Mouse (Mus musculus): Measurements from ENCODE around the gene Rpl3l. TPM values are rescaled to one million over a fixed set of nuclear protein-coding genes. Genes with fewer than 3 reads are reported as not detected.

The Rpl3l gene
- polyA plus RNA-seq, 1 experiment from 2014 or later = not detected

DNA sequence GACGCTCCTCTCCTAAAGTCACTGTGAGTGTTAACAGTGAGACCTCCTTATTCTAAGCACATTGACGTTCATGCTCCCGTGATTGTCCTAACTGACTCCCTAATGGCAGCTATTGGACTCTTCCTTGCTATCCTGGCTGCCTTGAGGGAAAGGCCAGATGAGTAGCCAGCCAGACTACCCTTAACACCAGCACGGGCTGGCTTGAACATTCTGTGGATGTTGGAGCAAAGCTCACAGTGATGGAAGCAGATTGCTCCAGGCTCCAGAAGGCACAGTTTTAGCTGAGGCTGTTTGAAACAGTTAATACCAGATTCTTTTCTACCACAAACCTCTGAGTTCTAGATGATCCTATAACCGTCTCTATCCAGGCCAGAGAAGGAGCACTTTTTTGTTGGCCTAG, 16.3 kb downstream of the Rpl3l start:
- no peak for ATAC-seq (ENCODE audit: insufficient number of reproducible peaks, insufficient read depth, low FRiP score, low TSS enrichment, low read depth)
- H3K36me3 ChIP-seq = peaks cover 29% of the 10 kb centered on the region; the same call in 1 of the 2 replicates
- 0 out of 2 replicates have a peak, but pooled peaks cover 4% of the 10 kb centered on the region for H3K27me3 ChIP-seq
- no peak overlapping the region for H3K4me2 ChIP-seq
- peaks cover 11% of the 10 kb centered on the region; the same call in 1 of the 2 replicates for H3K4me1 ChIP-seq (replicated peaks)
- 75% methylated on average over 5 of the region's 5 CpGs for WGBS
- no peak overlapping the region for H3K4me3 ChIP-seq (replicated peaks)
- H3K27ac ChIP-seq = no peak overlapping the region
- no peak overlapping the region for H3K9ac ChIP-seq (replicated peaks)
- no peaks in the 10 kb centered on the region for H3K9me3 ChIP-seq

GRCm38 (mm10) chr17:24744381-24744780, 16.8 kb downstream of the Rpl3l start:
- ATAC-seq (ENCODE audit: insufficient number of reproducible peaks, insufficient read depth, low FRiP score, low TSS enrichment, low read depth) = no peak
- peaks cover 11% of the 10 kb centered on the region; the same call in 1 of the 2 replicates for H3K4me1 ChIP-seq (replicated peaks)
- no peak overlapping the region for H3K4me3 ChIP-seq (replicated peaks)
- peaks cover 29% of the 10 kb centered on the region; the same call in 1 of the 2 replicates for H3K36me3 ChIP-seq
- H3K9ac ChIP-seq (replicated peaks) = no peak overlapping the region
- H3K27me3 ChIP-seq = 0 out of 2 replicates have a peak, but pooled peaks cover 4% of the 10 kb centered on the region
- H3K4me2 ChIP-seq = no peak overlapping the region
- H3K27ac ChIP-seq = no peak overlapping the region
- no peaks in the 10 kb centered on the region for H3K9me3 ChIP-seq
- 72% methylated on average over 3 of the region's 3 CpGs for WGBS

- no peak overlapping the region for H3K9ac ChIP-seq (replicated peaks)
- H3K36me3 ChIP-seq = peaks cover 18% of the 10 kb centered on the region; the same call in 1 of the 2 replicates
- peaks cover 16% of the 10 kb centered on the region for H3K27me3 ChIP-seq
- H3K4me1 ChIP-seq (replicated peaks) = peaks cover 11% of the 10 kb centered on the region; the same call in 1 of the 2 replicates
- H3K27ac ChIP-seq = no peak overlapping the region
- peak; percentile 69; the same call in 1 of the 2 replicates for ATAC-seq (ENCODE audit: insufficient number of reproducible peaks, insufficient read depth, low FRiP score, low TSS enrichment, low read depth)
- 22% methylated on average over 7 of the region's 7 CpGs for WGBS
- H3K4me2 ChIP-seq = no peak overlapping the region
- no peak overlapping the region for H3K4me3 ChIP-seq (replicated peaks)
- H3K9me3 ChIP-seq = no peaks in the 10 kb centered on the region
Measured at GRCm38 (mm10) chr17:24745526-24746497, 18.2 kb downstream of the Rpl3l start.

DNA sequence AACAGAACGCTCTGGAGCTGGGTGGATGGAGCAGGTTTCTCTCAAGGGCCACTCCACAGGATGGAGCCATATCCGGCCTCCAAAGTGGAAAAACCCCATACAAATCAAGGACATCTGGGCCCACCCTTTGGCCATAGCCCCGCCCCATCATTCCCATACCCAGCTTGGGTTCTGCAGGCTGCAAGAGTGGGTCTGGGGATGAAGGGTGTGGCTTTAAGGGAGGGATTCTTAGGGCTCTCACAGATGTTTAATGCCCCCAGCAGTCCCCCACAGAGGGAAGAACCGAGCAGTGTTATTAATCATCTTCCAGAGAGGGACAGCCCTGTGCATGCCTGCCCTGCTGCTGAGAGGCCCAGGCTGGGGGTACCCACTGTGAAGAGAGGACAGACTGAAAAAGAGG, 19.4 kb downstream of the Rpl3l start:
- WGBS = 28% methylated on average over 4 of the region's 4 CpGs
- no peak for ATAC-seq (ENCODE audit: insufficient number of reproducible peaks, insufficient read depth, low FRiP score, low TSS enrichment, low read depth)
- 0 out of 2 replicates have a peak overlapping the region, but pooled peaks have one; percentile 12 for H3K27ac ChIP-seq
- peaks cover 8% of the 10 kb centered on the region; the same call in 1 of the 2 replicates for H3K36me3 ChIP-seq
- H3K9me3 ChIP-seq = no peaks in the 10 kb centered on the region
- peaks cover 27% of the 10 kb centered on the region for H3K27me3 ChIP-seq
- no peak overlapping the region for H3K4me2 ChIP-seq
- H3K9ac ChIP-seq (replicated peaks) = no peak overlapping the region
- peaks cover 11% of the 10 kb centered on the region; the same call in 1 of the 2 replicates for H3K4me1 ChIP-seq (replicated peaks)
- H3K4me3 ChIP-seq (replicated peaks) = no peak overlapping the region

DNA sequence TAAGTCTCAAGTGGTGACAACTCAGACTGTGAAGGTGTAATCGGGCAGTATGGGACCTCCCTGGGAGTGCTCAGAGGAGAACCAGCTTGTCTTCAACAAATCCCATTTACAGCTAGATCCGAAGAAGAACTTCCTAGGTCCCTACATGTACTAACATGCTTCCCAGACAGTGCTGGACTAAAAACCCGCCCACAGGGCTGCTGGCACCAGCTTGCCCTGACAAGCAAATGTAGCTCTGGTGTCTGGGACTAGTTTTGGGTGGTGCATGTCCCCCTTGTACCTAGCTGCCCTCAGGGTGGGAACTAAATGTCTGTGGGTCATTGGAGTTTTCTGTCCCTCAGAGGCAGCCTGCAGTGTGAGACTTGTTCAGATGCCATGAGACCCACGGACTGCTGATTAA, 23.9 kb downstream of the Rpl3l start:
- Histone ChIP-seq H3K4me2 (peak overlapping the region; percentile 98; the same call in 1 of the 2 replicates), H3K9ac (replicated peaks) (no peak overlapping the region; the same call in 1 of the 2 replicates), H3K36me3 (no peaks in the 10 kb centered on the region), H3K9me3 (no peaks in the 10 kb centered on the region), H3K27ac (no peak overlapping the region), H3K4me1 (replicated peaks) (peaks cover 31% of the 10 kb centered on the region), H3K27me3 (peaks cover 67% of the 10 kb centered on the region), H3K4me3 (replicated peaks) (no peak overlapping the region)
- 15% methylated on average over 4 of the region's 4 CpGs for WGBS
- ATAC-seq (ENCODE audit: insufficient number of reproducible peaks, insufficient read depth, low FRiP score, low TSS enrichment, low read depth) = no peak

GRCm38 (mm10) chr17:24752415-24753394, 25.1 kb downstream of the Rpl3l start, which contains the start of gene Hs3st6:
Gene Hs3st6 (plus strand): TSS chr17:24752988.
- Histone ChIP-seq H3K9me3 (no peaks in the 10 kb centered on the region), H3K27me3 (peaks cover 67% of the 10 kb centered on the region), H3K9ac (replicated peaks) (peak within 1 kb of the TSS; percentile 50), H3K4me3 (replicated peaks) (peak within 1 kb of the TSS; percentile 57), H3K4me2 (peak within 1 kb of the TSS; percentile 98), H3K27ac (no peak within 1 kb of the TSS), H3K4me1 (replicated peaks) (peaks cover 20% of the 10 kb centered on the region), H3K36me3 (no peaks in the 10 kb centered on the region)
- ATAC-seq (ENCODE audit: insufficient number of reproducible peaks, insufficient read depth, low FRiP score, low TSS enrichment, low read depth) = peak; percentile 73
- WGBS = under 1% methylated on average over 73 of the region's 82 CpGs

DNA sequence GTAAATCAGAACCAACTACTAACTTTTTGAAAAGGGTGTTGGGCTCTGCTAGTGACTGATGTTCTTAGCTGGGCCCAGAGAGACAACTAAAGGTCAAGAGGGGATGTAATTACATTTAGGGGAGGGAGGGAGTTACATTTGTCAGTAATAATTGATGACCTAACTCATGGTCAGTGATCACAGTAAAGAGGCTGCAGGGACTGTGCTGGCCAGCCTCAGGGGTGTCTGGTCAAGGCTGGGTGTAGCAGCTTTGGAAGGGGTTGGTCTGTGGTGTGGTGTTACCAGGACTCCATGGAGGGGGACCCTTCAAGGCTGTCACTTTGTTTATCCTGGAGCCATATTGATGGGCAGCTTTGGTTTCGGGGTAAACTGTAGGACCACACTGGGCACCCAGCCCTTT, 29.8 kb downstream of the Rpl3l start:
- peaks cover 39% of the 10 kb centered on the region for H3K27me3 ChIP-seq
- no peak for ATAC-seq (ENCODE audit: insufficient number of reproducible peaks, insufficient read depth, low FRiP score, low TSS enrichment, low read depth)
- no peak overlapping the region for H3K27ac ChIP-seq
- 75% methylated on average over 1 of the region's 1 CpGs for WGBS
- no peak overlapping the region for H3K4me3 ChIP-seq (replicated peaks)
- no peak overlapping the region for H3K4me2 ChIP-seq
- H3K9ac ChIP-seq (replicated peaks) = no peak overlapping the region
- peaks cover 31% of the 10 kb centered on the region for H3K4me1 ChIP-seq (replicated peaks)
- H3K36me3 ChIP-seq = no peaks in the 10 kb centered on the region
- no peaks in the 10 kb centered on the region for H3K9me3 ChIP-seq

GRCm38 (mm10) chr17:24761121-24761520, 33.5 kb downstream of the Rpl3l start:
- Histone ChIP-seq H3K9me3 (no peaks in the 10 kb centered on the region), H3K4me3 (replicated peaks) (no peak overlapping the region), H3K4me2 (no peak overlapping the region), H3K9ac (replicated peaks) (no peak overlapping the region), H3K4me1 (replicated peaks) (peaks cover 20% of the 10 kb centered on the region), H3K27me3 (peaks cover 4% of the 10 kb centered on the region; the same call in 1 of the 2 replicates), H3K36me3 (no peaks in the 10 kb centered on the region), H3K27ac (peak overlapping the region; percentile 51)
- ATAC-seq (ENCODE audit: insufficient number of reproducible peaks, insufficient read depth, low FRiP score, low TSS enrichment, low read depth) = peak; percentile 58
- 11% methylated on average over 5 of the region's 5 CpGs for WGBS

DNA sequence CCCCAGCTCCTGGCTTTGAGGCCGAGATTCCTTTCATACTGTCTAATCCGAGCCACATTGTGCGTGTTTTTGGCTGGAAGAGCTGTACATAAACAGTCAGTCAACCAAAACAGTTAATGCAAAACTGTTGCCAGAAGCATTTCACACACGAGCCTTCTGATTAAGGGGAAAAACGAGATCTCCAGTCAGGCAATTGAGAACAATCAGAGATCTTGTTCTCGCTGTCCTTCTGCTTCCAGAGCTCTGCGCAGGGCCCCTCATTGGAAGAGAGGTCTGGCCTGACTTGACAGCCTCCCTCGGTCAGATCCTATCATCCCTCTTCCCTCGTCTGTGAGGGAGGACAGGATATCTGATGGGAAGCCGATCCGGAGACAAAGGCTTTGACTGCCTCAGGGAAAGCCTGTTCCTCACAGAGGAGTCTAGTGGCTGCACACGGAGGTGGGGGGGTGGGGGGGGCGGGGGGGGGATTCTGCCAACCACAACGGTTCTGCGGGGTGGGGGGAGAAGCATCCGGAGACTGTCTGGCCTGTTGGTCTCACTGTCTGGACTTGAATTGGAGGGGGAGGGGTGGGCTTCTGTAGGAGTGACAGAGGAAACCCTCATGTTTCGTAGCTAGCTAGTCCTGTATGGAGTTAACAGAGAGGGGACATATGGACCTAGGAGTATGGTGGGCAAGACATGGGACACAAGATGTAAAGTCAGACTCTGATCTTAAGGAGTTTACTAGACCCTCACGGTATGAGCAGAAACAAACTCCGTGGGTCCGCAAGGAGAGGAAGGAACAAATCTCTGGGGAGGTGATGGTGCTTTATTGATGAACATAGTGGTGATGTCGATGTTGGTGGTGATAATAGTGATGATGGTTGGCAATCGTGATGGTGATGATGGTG, 37.6 kb downstream of the Rpl3l start:
- ATAC-seq (ENCODE audit: insufficient number of reproducible peaks, insufficient read depth, low FRiP score, low TSS enrichment, low read depth) = 0 out of 2 replicates have a peak, but pooled peaks have one; percentile 33
- Histone ChIP-seq H3K4me3 (replicated peaks) (no peak overlapping the region), H3K4me1 (replicated peaks) (peaks cover 35% of the 10 kb centered on the region), H3K9me3 (no peaks in the 10 kb centered on the region), H3K27ac (no peak overlapping the region), H3K9ac (replicated peaks) (no peak overlapping the region), H3K27me3 (no peaks in the 10 kb centered on the region; the same call in 1 of the 2 replicates), H3K36me3 (no peaks in the 10 kb centered on the region), H3K4me2 (peak overlapping the region; percentile 17)
- 50% methylated on average over 21 of the region's 22 CpGs for WGBS

Data from limb, embryonic 12.5 days (tissue).